Mouse (Mus musculus) kidney, embryonic 16.5 days (tissue): Measurements from ENCODE around the gene Dglucy. TPM values are rescaled to one million over a fixed set of nuclear protein-coding genes. Genes with fewer than 3 reads are reported as not detected.

ENCODE experiments used
- ATAC-seq: fragments of 200-750 bp; cut with Nextera tagmentation; 2 replicates; pipeline ENCODE4 v1.8.0; 2017; ENCODE audit warnings: moderate TSS enrichment; ENCODE audit not compliant: low FRiP score, low TSS enrichment
- H3K27ac ChIP-seq: fragments of 300-500 bp; sonication (generic); 2 replicates; pipeline ENCODE4 v1.5.1; 2014; ENCODE audit warnings: low read length
- H3K27me3 ChIP-seq: fragments of 300-500 bp; sonication (generic); 2 replicates; pipeline ENCODE4 v1.6.1; 2014; ENCODE audit warnings: low read length, control low read depth, mixed read lengths; ENCODE audit not compliant: insufficient read depth
- H3K36me3 ChIP-seq: fragments of 300-500 bp; sonication (generic); 2 replicates; pipeline ENCODE4 v1.6.1; 2014; ENCODE audit warnings: low read length, control low read depth, mixed read lengths; ENCODE audit not compliant: insufficient read depth
- H3K4me1 ChIP-seq: fragments of 300-500 bp; sonication (generic); 2 replicates; pipeline ENCODE4 v1.6.1; 2014; ENCODE audit warnings: low read length, control low read depth, mixed read lengths; ENCODE audit not compliant: insufficient read depth
- H3K4me2 ChIP-seq: fragments of 300-500 bp; sonication (generic); replicated peaks from 2 replicates; pipeline ENCODE4 v1.6.1; 2014; ENCODE audit warnings: low read depth, low read length
- H3K4me3 ChIP-seq: fragments of 300-500 bp; sonication (generic); 2 replicates; pipeline ENCODE4 v1.5.1; 2014; ENCODE audit warnings: mild to moderate bottlenecking, low read length
- H3K9ac ChIP-seq: fragments of 300-500 bp; sonication (generic); replicated peaks from 2 replicates; pipeline ENCODE4 v1.6.1; 2014; ENCODE audit warnings: low read length
- H3K9me3 ChIP-seq: fragments of 300-500 bp; sonication (generic); 2 replicates; pipeline ENCODE4 v1.6.1; 2016; ENCODE audit warnings: low read length, control low read depth
- WGBS: fragments of 180-500 bp; shearing (Covaris S2); extraction: QIAGEN DNeasy Blood & Tissue Kit; methylation state at CpG from one replicate; pipeline ENCODE4 v1.1.7; 2014; 5-methylcytosine and 5-hydroxymethylcytosine counted together
- polyA plus RNA-seq: library from polyadenylated mRNA; unstranded; fragments of >200 nt; fragmentation: Nextera tagmentation; extraction: Ambion mirVana; gene quantifications from 2 replicates; pipeline ENCODE4 v1.2.1, GENCODE M21; 2015

Dglucy gene
- polyA plus RNA-seq, 1 experiment from 2014 or later, result 3.9 TPM

GRCm38 (mm10) chr12:100849421-100850138 lies 70.7 kb downstream of the Dglucy start:
- Histone ChIP-seq H3K9me3 (no peaks in the 10 kb centered on the region), H3K36me3 (no peaks in the 10 kb centered on the region), H3K9ac (no peak overlapping the region), H3K4me2 (no peak overlapping the region), H3K4me3 (no peak overlapping the region), H3K27me3 (peaks cover 3% of the 10 kb centered on the region; the same call in 1 of the 2 replicates), H3K4me1 (peaks cover 8% of the 10 kb centered on the region; the same call in 1 of the 2 replicates), H3K27ac (no peak overlapping the region)
- ATAC-seq, result peak; percentile 87
- WGBS, result 82% methylated on average over 7 of the region's 7 CpGs

- 0 out of 2 replicates have a peak, but pooled peaks cover 4% of the 10 kb centered on the region for H3K4me1 ChIP-seq
- no peak overlapping the region for H3K4me3 ChIP-seq
- no peak overlapping the region for H3K27ac ChIP-seq
- H3K27me3 ChIP-seq, result peaks cover 3% of the 10 kb centered on the region; the same call in 1 of the 2 replicates
- H3K4me2 ChIP-seq, result no peak overlapping the region
- H3K9ac ChIP-seq, result no peak overlapping the region
- no peaks in the 10 kb centered on the region for H3K9me3 ChIP-seq
- ATAC-seq, result no peak
- no peaks in the 10 kb centered on the region for H3K36me3 ChIP-seq
- 87% methylated on average over 3 of the region's 3 CpGs for WGBS
Observed at GRCm38 (mm10) chr12:100852370-100852769, 73.5 kb downstream of the Dglucy start.

GRCm38 (mm10) chr12:100856337-100856736 lies 77.5 kb downstream of the Dglucy start:
- ATAC-seq, result no peak
- no peak overlapping the region for H3K4me3 ChIP-seq
- no peaks in the 10 kb centered on the region for H3K4me1 ChIP-seq
- no peak overlapping the region for H3K4me2 ChIP-seq
- H3K36me3 ChIP-seq, result no peaks in the 10 kb centered on the region
- H3K9ac ChIP-seq, result no peak overlapping the region
- H3K27me3 ChIP-seq, result no peaks in the 10 kb centered on the region
- H3K9me3 ChIP-seq, result no peaks in the 10 kb centered on the region
- 68% methylated on average over 2 of the region's 2 CpGs for WGBS
- no peak overlapping the region for H3K27ac ChIP-seq

- no peaks in the 10 kb centered on the region for H3K27me3 ChIP-seq
- no peaks in the 10 kb centered on the region for H3K9me3 ChIP-seq
- ATAC-seq, result peak; percentile 95
- H3K4me2 ChIP-seq, result no peak overlapping the region
- no peak overlapping the region; the same call in 1 of the 2 replicates for H3K9ac ChIP-seq
- no peak overlapping the region for H3K4me3 ChIP-seq
- no peaks in the 10 kb centered on the region for H3K36me3 ChIP-seq
- peak overlapping the region; percentile 55 for H3K27ac ChIP-seq
- WGBS, result 67% methylated on average over 7 of the region's 7 CpGs
- no peaks in the 10 kb centered on the region for H3K4me1 ChIP-seq
Observed at GRCm38 (mm10) chr12:100857791-100858190, 78.9 kb downstream of the Dglucy start.

DNA sequence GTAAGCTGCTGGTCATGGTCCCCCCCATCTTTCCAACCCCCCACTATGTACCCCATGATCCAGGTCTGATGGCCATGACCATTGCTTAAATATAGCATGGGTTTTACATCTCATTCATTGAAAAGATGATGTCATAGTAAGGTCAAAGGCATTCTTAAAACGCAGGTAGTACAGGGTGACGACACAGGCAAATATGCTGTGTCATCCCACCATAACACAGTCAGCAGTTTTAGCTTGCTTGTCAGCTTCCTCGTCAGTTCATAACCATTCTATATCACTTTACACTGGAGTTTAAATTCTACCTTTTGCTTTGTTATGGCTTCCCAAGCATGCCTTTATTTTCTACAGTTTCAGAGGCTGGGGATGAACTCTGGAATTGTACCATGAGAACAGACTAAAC lies 83.4 kb downstream of the Dglucy start:
- no peak overlapping the region for H3K9ac ChIP-seq
- no peak overlapping the region for H3K4me3 ChIP-seq
- no peaks in the 10 kb centered on the region for H3K27me3 ChIP-seq
- no peak for ATAC-seq
- H3K27ac ChIP-seq, result no peak overlapping the region
- no peaks in the 10 kb centered on the region for H3K9me3 ChIP-seq
- H3K36me3 ChIP-seq, result no peaks in the 10 kb centered on the region
- H3K4me1 ChIP-seq, result no peaks in the 10 kb centered on the region
- no peak overlapping the region for H3K4me2 ChIP-seq
- 71% methylated on average over 3 of the region's 3 CpGs for WGBS

GRCm38 (mm10) chr12:100862856-100863446 lies 84.1 kb downstream of the Dglucy start:
- H3K27me3 ChIP-seq, result no peaks in the 10 kb centered on the region
- no peak overlapping the region for H3K27ac ChIP-seq
- no peaks in the 10 kb centered on the region for H3K36me3 ChIP-seq
- no peak overlapping the region for H3K4me3 ChIP-seq
- 89% methylated on average over 3 of the region's 3 CpGs for WGBS
- no peaks in the 10 kb centered on the region for H3K4me1 ChIP-seq
- ATAC-seq, result no peak
- no peak overlapping the region for H3K9ac ChIP-seq
- no peaks in the 10 kb centered on the region for H3K9me3 ChIP-seq
- H3K4me2 ChIP-seq, result no peak overlapping the region

- ATAC-seq, result no peak
- Histone ChIP-seq H3K4me3 (no peak overlapping the region), H3K36me3 (no peaks in the 10 kb centered on the region), H3K27ac (no peak overlapping the region), H3K9me3 (no peaks in the 10 kb centered on the region), H3K4me2 (no peak overlapping the region), H3K27me3 (no peaks in the 10 kb centered on the region), H3K4me1 (no peaks in the 10 kb centered on the region), H3K9ac (no peak overlapping the region)
Observed at GRCm38 (mm10) chr12:100865072-100865471, 86.2 kb downstream of the Dglucy start.

DNA sequence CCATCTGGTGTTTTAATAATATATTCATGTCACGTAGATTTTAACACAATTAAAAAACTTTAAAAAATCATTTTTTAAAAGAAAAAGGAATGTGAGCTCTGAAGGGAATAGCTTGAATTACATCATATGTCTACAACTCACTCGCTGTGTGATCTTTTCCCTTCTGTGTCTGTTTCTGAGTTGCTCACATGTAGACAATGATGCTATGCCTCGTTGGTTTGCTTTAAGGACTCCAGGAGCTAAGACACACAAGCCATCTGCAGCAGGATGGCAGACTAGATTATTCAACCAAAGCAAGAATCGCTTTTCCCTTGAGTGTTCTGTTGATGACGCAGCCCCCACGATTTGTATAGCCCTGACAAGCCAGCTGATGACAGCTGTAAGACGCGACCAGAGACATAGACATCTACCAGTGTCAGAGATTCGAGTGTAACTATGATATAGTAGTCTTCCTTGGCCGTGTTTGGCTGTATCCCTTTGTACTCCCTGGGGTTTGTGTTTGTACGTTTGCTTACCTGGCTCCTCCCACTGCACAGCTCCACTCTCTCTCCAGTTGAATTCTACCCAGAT lies 86.7 kb downstream of the Dglucy start:
- no peak overlapping the region for H3K27ac ChIP-seq
- WGBS, result 44% methylated on average over 11 of the region's 11 CpGs
- no peaks in the 10 kb centered on the region for H3K4me1 ChIP-seq
- ATAC-seq, result no peak
- H3K27me3 ChIP-seq, result no peaks in the 10 kb centered on the region
- no peak overlapping the region for H3K4me2 ChIP-seq
- H3K36me3 ChIP-seq, result no peaks in the 10 kb centered on the region
- H3K4me3 ChIP-seq, result no peak overlapping the region
- H3K9ac ChIP-seq, result no peak overlapping the region
- no peaks in the 10 kb centered on the region for H3K9me3 ChIP-seq

DNA sequence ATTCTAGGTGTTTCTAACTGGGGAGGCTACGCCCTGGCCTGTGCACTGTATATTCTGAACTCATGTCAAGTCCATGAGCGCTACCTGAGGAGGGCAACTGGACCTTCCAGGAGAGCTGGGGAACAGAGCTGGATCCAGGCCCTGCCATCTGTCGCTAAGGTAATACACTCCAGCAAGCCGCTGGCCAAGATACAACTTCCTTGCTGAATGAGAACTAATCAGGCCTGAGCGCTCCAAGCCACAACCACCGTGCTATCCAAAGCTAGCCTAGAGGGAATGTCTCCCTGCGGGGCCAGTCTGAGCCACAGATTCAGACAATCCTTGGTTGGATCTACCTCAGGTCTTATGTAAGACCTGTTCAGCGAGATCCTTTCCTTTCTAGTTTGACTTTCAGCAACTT lies 88.2 kb downstream of the Dglucy start:
- 90% methylated on average over 8 of the region's 8 CpGs for WGBS
- Histone ChIP-seq H3K36me3 (no peaks in the 10 kb centered on the region), H3K4me1 (no peaks in the 10 kb centered on the region), H3K4me3 (no peak overlapping the region), H3K27me3 (no peaks in the 10 kb centered on the region), H3K9ac (no peak overlapping the region), H3K27ac (no peak overlapping the region), H3K9me3 (no peaks in the 10 kb centered on the region), H3K4me2 (no peak overlapping the region)
- no peak for ATAC-seq

- no peaks in the 10 kb centered on the region for H3K9me3 ChIP-seq
- H3K4me2 ChIP-seq, result no peak overlapping the region
- H3K4me1 ChIP-seq, result no peaks in the 10 kb centered on the region
- no peak overlapping the region for H3K4me3 ChIP-seq
- no peaks in the 10 kb centered on the region for H3K27me3 ChIP-seq
- ATAC-seq, result no peak
- no peak overlapping the region for H3K9ac ChIP-seq
- H3K36me3 ChIP-seq, result no peaks in the 10 kb centered on the region
- no peak overlapping the region for H3K27ac ChIP-seq
- WGBS, result 63% methylated on average over 4 of the region's 4 CpGs
Observed at GRCm38 (mm10) chr12:100868049-100868622, 89.3 kb downstream of the Dglucy start.
